13 mouse cellular contexts compared by ENCODE assay signal in the genomic region with DNA sequence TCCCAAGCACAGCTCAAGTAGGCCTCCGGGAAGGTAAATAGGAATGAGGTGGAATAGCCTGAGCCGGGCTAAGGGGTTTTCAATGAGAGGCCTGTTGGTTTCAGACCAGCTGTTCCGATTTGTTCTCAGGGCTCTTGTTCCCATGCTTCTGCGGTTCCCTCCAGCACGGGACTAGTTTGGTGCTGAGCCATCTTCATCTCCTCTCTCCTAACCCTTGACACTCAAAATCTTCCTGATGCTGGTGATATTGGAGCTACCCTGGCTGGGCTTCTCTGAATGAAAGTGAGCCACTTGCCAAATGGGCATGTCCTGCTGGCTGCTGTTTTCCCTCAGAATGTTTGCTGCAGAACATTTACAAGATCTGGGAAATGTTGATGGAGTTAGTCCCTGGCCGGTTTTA.
"Had no signal": no experiment of that assay in that cellular context is flagged by ENCODE, and none has a peak within 500 bp of the region (broad histone marks: within the 10 kb centered on the region; RNA-seq: fewer than 3 reads in every experiment).

No protein-coding gene starts in this region.

- H3K4me1 ChIP-seq: midbrain, embryonic 10.5 days; midbrain, embryonic 12.5 days; neural tube, embryonic 12.5 days had no signal

- H3K4me2 ChIP-seq: lung, embryonic 14.5 days; midbrain, embryonic 12.5 days; neural tube, embryonic 12.5 days had no signal

- H3K27me3 ChIP-seq: midbrain, embryonic 12.5 days; neural tube, embryonic 12.5 days had no signal

- H3K9me3 ChIP-seq: midbrain, embryonic 10.5 days; midbrain, embryonic 12.5 days; neural tube, embryonic 12.5 days had no signal

- H3K9ac ChIP-seq: lung, embryonic 14.5 days; midbrain, embryonic 12.5 days; neural tube, embryonic 12.5 days had no signal

- DNase-seq: lung, adult 18-20 months; lung, embryonic 14.5 days; lung, postnatal 10 days; lung, postnatal 4 days; midbrain, embryonic 14.5 days; right cerebral cortex, postnatal 14 days; spleen, adult 18-20 months; thymus, adult 18-20 months; thymus, postnatal 25 days; thymus, postnatal 4 days had no signal

- H3K4me3 ChIP-seq: midbrain, embryonic 10.5 days; midbrain, embryonic 12.5 days; neural tube, embryonic 12.5 days had no signal

- H3K27ac ChIP-seq: midbrain, embryonic 10.5 days; midbrain, embryonic 12.5 days; neural tube, embryonic 12.5 days had no signal

- H3K36me3 ChIP-seq: midbrain, embryonic 10.5 days had no signal
